ENCODE assay signal across 16 mouse cellular contexts in genomic region chr12:49739960-49740740, GRCm38 (mm10).
DNase-seq lines count a peak whose midpoint lies in the region; ATAC-seq lines count a peak whose summit lies in the region.
"Had no signal": no experiment of that assay in that cellular context is flagged by ENCODE, and none has a peak within 500 bp of the region (broad histone marks: within the 10 kb centered on the region; RNA-seq: fewer than 3 reads in every experiment).

No protein-coding gene starts in this region.

- no peak overlapping the region for H3K27ac ChIP-seq in forebrain, embryonic 14.5 days (ENCODE audit: low read depth, low read length)
- H3K27ac ChIP-seq: intestine, embryonic 15.5 days; limb, embryonic 15.5 days; lung, embryonic 15.5 days had no signal

- ATAC-seq in forebrain, embryonic 14.5 days = peak; percentile 66
- no peak for ATAC-seq in erythroid progenitor cell, adult 5-6 weeks (replicated peaks; ENCODE audit: low FRiP score, poor library complexity, severe bottlenecking)
- ATAC-seq: intestine, embryonic 15.5 days had no signal

- 74% methylated on average over 12 of the region's 12 CpGs for WGBS in forebrain, embryonic 14.5 days

- no peak overlapping the region for H3K9ac ChIP-seq in forebrain, embryonic 14.5 days (ENCODE audit: low read length)
- H3K9ac ChIP-seq: intestine, embryonic 15.5 days; limb, embryonic 15.5 days; lung, embryonic 15.5 days had no signal

- no peaks in the 10 kb centered on the region for H3K9me3 ChIP-seq in forebrain, embryonic 14.5 days (replicated peaks; ENCODE audit: control insufficient read depth, low read length)
- H3K9me3 ChIP-seq: intestine, embryonic 15.5 days; limb, embryonic 15.5 days; lung, embryonic 15.5 days; megakaryocyte, embryonic 14.5 days had no signal

- no peak overlapping the region for H3K4me2 ChIP-seq in forebrain, embryonic 14.5 days (ENCODE audit: low read length)
- H3K4me2 ChIP-seq: intestine, embryonic 15.5 days; limb, embryonic 15.5 days; lung, embryonic 15.5 days had no signal

- DNase-seq in cerebellum, postnatal 10 days = peak; percentile 50 to 61
- no peak for DNase-seq in cerebellum, adult 8-10 months
- peak; percentile 62 for DNase-seq in forebrain, embryonic 14.5 days (ENCODE audit: low spot score)
- DNase-seq in layer of hippocampus, adult 8-10 months (ENCODE audit: low spot score in 2 of 2) = peak; percentile 46 to 58
- peak; percentile 23 to 56 for DNase-seq in right cerebral cortex, adult 2 months (ENCODE audit: low spot score in 2 of 2)
- no peak for DNase-seq in urinary bladder, postnatal 10 days (ENCODE audit: low spot score)
- DNase-seq in heart, adult 8-10 months (ENCODE audit: low spot score) = no peak
- DNase-seq: adrenal gland, postnatal 25 days; cerebellum, adult 11 months; heart, adult 18-20 months; kidney, postnatal 10 days had no signal

- H3K36me3 ChIP-seq in forebrain, embryonic 14.5 days (ENCODE audit: control insufficient read depth, insufficient read depth, low read length) = no peaks in the 10 kb centered on the region
- H3K36me3 ChIP-seq: intestine, embryonic 15.5 days; limb, embryonic 15.5 days; lung, embryonic 15.5 days had no signal

- no peak overlapping the region for H3K4me3 ChIP-seq in forebrain, embryonic 14.5 days (ENCODE audit: low read depth, low read length)
- H3K4me3 ChIP-seq: intestine, embryonic 15.5 days; limb, embryonic 15.5 days; lung, embryonic 15.5 days; megakaryocyte, embryonic 14.5 days had no signal

- no peaks in the 10 kb centered on the region for H3K27me3 ChIP-seq in forebrain, embryonic 14.5 days (replicated peaks; ENCODE audit: control insufficient read depth, insufficient read depth, low read length)
- H3K27me3 ChIP-seq: intestine, embryonic 15.5 days; limb, embryonic 15.5 days; lung, embryonic 15.5 days; megakaryocyte, embryonic 14.5 days had no signal

- H3K4me1 ChIP-seq in forebrain, embryonic 14.5 days (ENCODE audit: control insufficient read depth, insufficient read depth, low read length) = no peaks in the 10 kb centered on the region
- H3K4me1 ChIP-seq: intestine, embryonic 15.5 days; limb, embryonic 15.5 days; lung, embryonic 15.5 days; megakaryocyte, embryonic 14.5 days had no signal

Comparison
In these comparisons a context has a peak if more than half of its experiments do, and no peak if none do; other contexts are left out.
1. DNase-seq: peak in cerebellum, postnatal 10 days (2 of 2), forebrain, embryonic 14.5 days (single experiment), layer of hippocampus, adult 8-10 months (2 of 2) and right cerebral cortex, adult 2 months (2 of 2); none in cerebellum, adult 8-10 months (single experiment), urinary bladder, postnatal 10 days (single experiment) and heart, adult 8-10 months (single experiment).